Mouse (Mus musculus) MEL (cell line): Measurements from ENCODE around the gene Cd72. TPM values are rescaled to one million over a fixed set of nuclear protein-coding genes. Genes with fewer than 3 reads are reported as not detected.

Experiments used
- DNase-seq: peaks from one replicate; pipeline ENCODE4 v3.0.0; 2011; ENCODE audit warnings: low read depth, low spot score
- H3K27ac ChIP-seq: 2 replicates; pipeline ENCODE4 v1.5.1; 2012; ENCODE audit warnings: low read depth, mild to moderate bottlenecking, control low read depth, low read length, moderate library complexity; ENCODE audit not compliant: control insufficient read depth
- H3K27me3 ChIP-seq, 2 experiments: fragments of 150-350 bp in 1 of 2; sonication (generic) in 1 of 2; 2 replicates each; pipeline ENCODE4 v1.6.1; 2012; ENCODE audit warnings: low read length in 2 of 2, mild to moderate bottlenecking in 2 of 2, improper control_type of control experiment in 1 of 2, moderate library complexity in 1 of 2; ENCODE audit not compliant: insufficient read depth in 2 of 2, control insufficient read depth in 1 of 2
- H3K36me3 ChIP-seq, 2 experiments: 2 replicates each; pipeline ENCODE4 v1.6.1; 2012 to 2014; ENCODE audit warnings: low read length in 2 of 2, improper control_type of control experiment in 1 of 2, inconsistent platforms in 1 of 2, mild to moderate bottlenecking in 1 of 2; ENCODE audit not compliant: insufficient read depth in 2 of 2, control insufficient read depth in 1 of 2
- H3K4me1 ChIP-seq, 2 experiments: fragments of 150-350 bp in 1 of 2; sonication (generic) in 1 of 2; 2 replicates each; pipeline ENCODE4 v1.6.1; 2012; ENCODE audit warnings: low read length in 2 of 2, improper control_type of control experiment in 1 of 2, mild to moderate bottlenecking in 1 of 2; ENCODE audit not compliant: insufficient read depth in 2 of 2, control insufficient read depth in 1 of 2
- H3K4me3 ChIP-seq, 2 experiments: fragments of 150-350 bp in 1 of 2; sonication (generic) in 1 of 2; 2 replicates each; pipeline ENCODE4 v1.5.1; 2012; ENCODE audit warnings: low read depth in 2 of 2, low read length in 2 of 2, mild to moderate bottlenecking in 2 of 2, moderate library complexity in 2 of 2, control low read depth in 1 of 2, improper control_type of control experiment in 1 of 2; ENCODE audit not compliant: control insufficient read depth in 1 of 2, insufficient read depth in 1 of 2
- H3K79me2 ChIP-seq: 2 replicates; pipeline ENCODE4 v1.6.1; 2012; ENCODE audit warnings: mild to moderate bottlenecking, low read length, moderate library complexity; ENCODE audit not compliant: control insufficient read depth, poor library complexity, insufficient read depth
- H3K9ac ChIP-seq: 2 replicates; pipeline ENCODE4 v1.6.1; 2012; ENCODE audit warnings: low read depth, mild to moderate bottlenecking, control low read depth, low read length, moderate library complexity; ENCODE audit not compliant: control insufficient read depth, poor library complexity, severe bottlenecking
- H3K9me3 ChIP-seq: fragments of 150-350 bp; sonication (generic); replicated peaks from 2 replicates; pipeline ENCODE4 v1.6.1; 2012; ENCODE audit warnings: mild to moderate bottlenecking, low read length, improper control_type of control experiment, moderate library complexity; ENCODE audit not compliant: insufficient read depth
- CHD2 ChIP-seq: IDR thresholded peaks from 2 replicates; pipeline ENCODE4 v1.6.1; 2011; ENCODE audit warnings: low read length, improper control_type of control experiment
- E2F4 ChIP-seq: IDR thresholded peaks from 2 replicates; pipeline ENCODE4 v1.6.1; 2011; ENCODE audit warnings: low read depth, low read length, improper control_type of control experiment, borderline replicate concordance
- ELF1 ChIP-seq: IDR thresholded peaks from 2 replicates; pipeline ENCODE4 v1.6.1; 2014; ENCODE audit warnings: low read depth, mild to moderate bottlenecking, inconsistent platforms, low read length, improper control_type of control experiment, moderate library complexity
- EP300 ChIP-seq, 2 experiments: IDR thresholded peaks; 2 replicates each; pipeline ENCODE4 v1.6.1; 2011; ENCODE audit warnings: improper control_type of control experiment in 2 of 2, low read length in 2 of 2, low read depth in 1 of 2, mild to moderate bottlenecking in 1 of 2
- ETS1 ChIP-seq: IDR thresholded peaks from 2 replicates; pipeline ENCODE4 v1.6.1; 2012; ENCODE audit warnings: low read depth, mild to moderate bottlenecking, inconsistent platforms, low read length, improper control_type of control experiment, moderate library complexity
- GABPA ChIP-seq: IDR thresholded peaks from 2 replicates; pipeline ENCODE4 v1.6.1; 2012; ENCODE audit warnings: low read depth, mild to moderate bottlenecking, inconsistent platforms, low read length, improper control_type of control experiment, moderate library complexity
- GATA1 ChIP-seq: IDR thresholded peaks from 2 replicates; pipeline ENCODE4 v1.6.1; 2011; ENCODE audit warnings: low read depth, low read length, improper control_type of control experiment
- HCFC1 ChIP-seq: IDR thresholded peaks from 2 replicates; pipeline ENCODE4 v1.6.1; 2012; ENCODE audit warnings: low read depth, mild to moderate bottlenecking, inconsistent platforms, low read length, improper control_type of control experiment, moderate library complexity
- JUND ChIP-seq: IDR thresholded peaks from 2 replicates; pipeline ENCODE4 v1.6.1; 2011; ENCODE audit warnings: low read depth, mild to moderate bottlenecking, improper control_type of control experiment, low read length
- KAT2A ChIP-seq: conservative IDR thresholded peaks from 2 replicates; pipeline ENCODE4 v1.6.1; 2012; ENCODE audit warnings: low read depth, low read length, improper control_type of control experiment, inconsistent platforms
- MAFK ChIP-seq: IDR thresholded peaks from 2 replicates; pipeline ENCODE4 v1.6.1; 2011; ENCODE audit warnings: low read depth, mild to moderate bottlenecking, low read length, improper control_type of control experiment, borderline replicate concordance
- MAZ ChIP-seq: IDR thresholded peaks from 2 replicates; pipeline ENCODE4 v1.6.1; 2012; ENCODE audit warnings: low read depth, mild to moderate bottlenecking, inconsistent platforms, low read length, improper control_type of control experiment
- MXI1 ChIP-seq: IDR thresholded peaks from 2 replicates; pipeline ENCODE4 v1.6.1; 2011; ENCODE audit warnings: mild to moderate bottlenecking, low read depth, low read length, improper control_type of control experiment
- RAD21 ChIP-seq: IDR thresholded peaks from 2 replicates; pipeline ENCODE4 v1.6.1; 2011; ENCODE audit warnings: mild to moderate bottlenecking, low read depth, low read length, improper control_type of control experiment
- RCOR1 ChIP-seq: IDR thresholded peaks from 2 replicates; pipeline ENCODE4 v1.6.1; 2012; ENCODE audit warnings: low read depth, mild to moderate bottlenecking, inconsistent platforms, low read length, improper control_type of control experiment
- SMC3 ChIP-seq: IDR thresholded peaks from 2 replicates; pipeline ENCODE4 v1.6.1; 2011; ENCODE audit warnings: low read depth, low read length, improper control_type of control experiment
- TBP ChIP-seq: IDR thresholded peaks from 2 replicates; pipeline ENCODE4 v1.8.0; 2011; ENCODE audit warnings: low read depth, low read length, improper control_type of control experiment
- TCF12 ChIP-seq: IDR thresholded peaks from 2 replicates; pipeline ENCODE4 v1.6.1; 2014; ENCODE audit warnings: low read depth, mild to moderate bottlenecking, inconsistent platforms, low read length, improper control_type of control experiment, moderate library complexity
- UBTF ChIP-seq: IDR thresholded peaks from 2 replicates; pipeline ENCODE4 v1.6.1; 2012; ENCODE audit warnings: low read depth, mild to moderate bottlenecking, inconsistent platforms, low read length, improper control_type of control experiment, moderate library complexity, borderline replicate concordance; ENCODE audit not compliant: insufficient read depth
- USF2 ChIP-seq, 2 experiments: IDR thresholded peaks; 2 replicates each; pipeline ENCODE4 v1.6.1; 2011 to 2012; ENCODE audit warnings: improper control_type of control experiment in 2 of 2, low read length in 2 of 2, borderline replicate concordance in 1 of 2, inconsistent platforms in 1 of 2, low read depth in 1 of 2, mild to moderate bottlenecking in 1 of 2; ENCODE audit not compliant: insufficient read depth in 1 of 2
- ZKSCAN1 ChIP-seq: IDR thresholded peaks from 2 replicates; pipeline ENCODE4 v1.6.1; 2012; ENCODE audit warnings: low read depth, mild to moderate bottlenecking, inconsistent platforms, low read length, improper control_type of control experiment, moderate library complexity
- ZNF384 ChIP-seq: IDR thresholded peaks from 2 replicates; pipeline ENCODE4 v1.6.1; 2012; ENCODE audit warnings: low read depth, mild to moderate bottlenecking, inconsistent platforms, low read length, improper control_type of control experiment
- polyA plus RNA-seq, 2 experiments: library from polyadenylated mRNA; stranded (reverse) in 1 of 2; unstranded in 1 of 2; fragments of >175 nt in 1 of 2; fragments of >200 nt in 1 of 2; gene quantifications; 2 replicates each; pipeline versions ENCODE4 v1.2.1 to v1.2.4; 2012; ENCODE audit warnings: low replicate concordance in 2 of 2, low read depth in 1 of 2; ENCODE audit not compliant: insufficient read length in 2 of 2, insufficient read depth in 1 of 2, missing spikeins in 1 of 2
- total RNA-seq: library from RNA; depleted of rRNA; stranded (reverse); fragments of 300-350 nt; gene quantifications from 2 replicates; pipeline ENCODE4 v1.2.3, GENCODE M21; 2012

Cd72 gene
- total and polyA plus RNA-seq, 3 experiments: 1.3 to 2.4 TPM; not detected in 1

GRCm38 (mm10) chr4:43402212-43402611, 52.2 kb downstream of the Cd72 start:
- H3K9ac ChIP-seq: no peak overlapping the region
- no peak overlapping the region for H3K4me3 ChIP-seq
- H3K36me3 ChIP-seq: no peaks in the 10 kb centered on the region
- H3K27ac ChIP-seq: no peak overlapping the region
- H3K79me2 ChIP-seq: no peaks in the 10 kb centered on the region
- no peak for TF ChIP-seq MAZ
- TF ChIP-seq CHD2: no peak
- TF ChIP-seq SMC3: no peak
- no peak for TF ChIP-seq ELF1
- no peak for TF ChIP-seq UBTF
- TF ChIP-seq, all 39 proteins: peak for 0
- no peaks in the 10 kb centered on the region for H3K27me3 ChIP-seq
- H3K9me3 ChIP-seq: no peaks in the 10 kb centered on the region
- no peak for DNase-seq
- no peaks in the 10 kb centered on the region for H3K4me1 ChIP-seq

- H3K36me3 ChIP-seq: no peaks in the 10 kb centered on the region
Measured at GRCm38 (mm10) chr4:43401486-43401885, 52.9 kb downstream of the Cd72 start.

GRCm38 (mm10) chr4:43400976-43401375, 53.5 kb downstream of the Cd72 start:
- no peak for DNase-seq
- H3K9me3 ChIP-seq: no peaks in the 10 kb centered on the region
- H3K27me3 ChIP-seq: no peaks in the 10 kb centered on the region
- H3K36me3 ChIP-seq: no peaks in the 10 kb centered on the region
- H3K9ac ChIP-seq: no peak overlapping the region
- H3K4me3 ChIP-seq: no peak overlapping the region
- no peak for TF ChIP-seq CHD2
- no peak for TF ChIP-seq EP300 (IDR thresholded peaks at IDR 0.05; ENCODE audit: low read depth in 1 of 2, low read length in 2 of 2)
- no peak for TF ChIP-seq MAZ
- no peak for TF ChIP-seq KAT2A
- TF ChIP-seq TBP: no peak
- TF ChIP-seq ZKSCAN1: no peak
- TF ChIP-seq RCOR1: no peak
- no peak for TF ChIP-seq HCFC1
- no peak for TF ChIP-seq ZNF384
- no peak for TF ChIP-seq MAFK
- TF ChIP-seq USF2 (IDR thresholded peaks at IDR 0.05; ENCODE audit: borderline replicate concordance in 1 of 2, insufficient read depth in 1 of 2, low read depth in 1 of 2, low read length in 2 of 2): no peak
- TF ChIP-seq RAD21: no peak
- no peak for TF ChIP-seq GATA1
- no peak for TF ChIP-seq JUND
- no peak for TF ChIP-seq TCF12
- no peak for TF ChIP-seq E2F4
- no peak for TF ChIP-seq SMC3
- no peak for TF ChIP-seq ETS1
- no peak for TF ChIP-seq MXI1
- H3K27ac ChIP-seq: no peak overlapping the region
- no peaks in the 10 kb centered on the region for H3K79me2 ChIP-seq
- H3K4me1 ChIP-seq: no peaks in the 10 kb centered on the region

More at GRCm38 (mm10) chr4:43401486-43401885, 52.9 kb downstream of the Cd72 start:
- H3K27ac ChIP-seq: no peak overlapping the region
- no peak overlapping the region for H3K4me3 ChIP-seq
- H3K27me3 ChIP-seq: no peaks in the 10 kb centered on the region
- H3K9ac ChIP-seq: no peak overlapping the region
- no peaks in the 10 kb centered on the region for H3K9me3 ChIP-seq
- no peaks in the 10 kb centered on the region for H3K79me2 ChIP-seq
- no peak for TF ChIP-seq KAT2A
- TF ChIP-seq GABPA: no peak
- DNase-seq: no peak
- no peaks in the 10 kb centered on the region for H3K4me1 ChIP-seq
